Mouse (Mus musculus) limb, embryonic 15.5 days (tissue): Measurements from ENCODE around the gene Cap2. TPM values are rescaled to one million over a fixed set of nuclear protein-coding genes. Genes with fewer than 3 reads are reported as not detected.
A peak's percentile ranks its signal among the peaks of the same experiment; 100 is the strongest.

ENCODE experiments used
- ATAC-seq: fragments of 200-750 bp; cut with Nextera tagmentation; 2 replicates; pipeline ENCODE4 v1.8.0; 2017; ENCODE audit warnings: low read depth, moderate TSS enrichment; ENCODE audit not compliant: insufficient number of reproducible peaks, low FRiP score, low TSS enrichment
- H3K27ac ChIP-seq: fragments of 300-500 bp; sonication (generic); 2 replicates; pipeline ENCODE4 v1.5.1; 2015; ENCODE audit warnings: moderate library complexity, mild to moderate bottlenecking, inconsistent platforms
- H3K27me3 ChIP-seq: fragments of 300-500 bp; sonication (generic); 2 replicates; pipeline ENCODE4 v1.6.1; 2015; ENCODE audit warnings: inconsistent platforms
- H3K36me3 ChIP-seq: fragments of 300-500 bp; sonication (generic); 2 replicates; pipeline ENCODE4 v1.6.1; 2015; ENCODE audit warnings: inconsistent platforms
- H3K4me1 ChIP-seq: fragments of 300-500 bp; sonication (generic); 2 replicates; pipeline ENCODE4 v1.6.1; 2015; ENCODE audit warnings: inconsistent platforms
- H3K4me2 ChIP-seq: fragments of 300-500 bp; sonication (generic); 2 replicates; pipeline ENCODE4 v1.6.1; 2015; ENCODE audit warnings: mild to moderate bottlenecking, inconsistent platforms
- H3K4me3 ChIP-seq: fragments of 300-500 bp; sonication (generic); 2 replicates; pipeline ENCODE4 v1.5.1; 2015; ENCODE audit warnings: mild to moderate bottlenecking, inconsistent platforms
- H3K9ac ChIP-seq: fragments of 300-500 bp; sonication (generic); 2 replicates; pipeline ENCODE4 v1.6.1; 2015; ENCODE audit warnings: inconsistent platforms
- H3K9me3 ChIP-seq: fragments of 300-500 bp; sonication (generic); 2 replicates; pipeline ENCODE4 v1.6.1; 2016; ENCODE audit warnings: inconsistent platforms
- WGBS: fragments of 180-500 bp; shearing (Covaris S2); methylation state at CpG from one replicate; pipeline ENCODE4 v1.1.7; 2015; 5-methylcytosine and 5-hydroxymethylcytosine counted together
- polyA plus RNA-seq: library from polyadenylated mRNA; unstranded; fragments of >200 nt; fragmentation: Nextera tagmentation; extraction: Ambion mirVana; gene quantifications from 2 replicates; pipeline ENCODE4 v1.2.1, GENCODE M21; 2015

Gene Cap2
- polyA plus RNA-seq, 1 experiment from 2014 or later = 18.2 TPM

GRCm38 (mm10) chr13:46642318-46642717 is 140.7 kb downstream of the Cap2 start:
- no peaks in the 10 kb centered on the region for H3K4me1 ChIP-seq
- ATAC-seq = no peak
- no peaks in the 10 kb centered on the region for H3K9me3 ChIP-seq
- H3K4me2 ChIP-seq = no peak overlapping the region
- no peak overlapping the region for H3K4me3 ChIP-seq
- H3K27ac ChIP-seq = no peak overlapping the region
- no peaks in the 10 kb centered on the region for H3K36me3 ChIP-seq
- WGBS = 83% methylated on average over 4 of the region's 4 CpGs
- no peaks in the 10 kb centered on the region for H3K27me3 ChIP-seq
- no peak overlapping the region for H3K9ac ChIP-seq

GRCm38 (mm10) chr13:46644175-46644574 is 142.5 kb downstream of the Cap2 start:
- WGBS = 77% methylated on average over 6 of the region's 6 CpGs
- H3K27me3 ChIP-seq = no peaks in the 10 kb centered on the region
- no peak overlapping the region for H3K4me2 ChIP-seq
- no peak overlapping the region for H3K27ac ChIP-seq
- no peaks in the 10 kb centered on the region for H3K9me3 ChIP-seq
- no peaks in the 10 kb centered on the region for H3K4me1 ChIP-seq
- no peak for ATAC-seq
- no peaks in the 10 kb centered on the region for H3K36me3 ChIP-seq
- no peak overlapping the region for H3K4me3 ChIP-seq
- H3K9ac ChIP-seq = no peak overlapping the region

GRCm38 (mm10) chr13:46645476-46645875 is 143.8 kb downstream of the Cap2 start:
- H3K4me2 ChIP-seq = no peak overlapping the region
- 75% methylated on average over 6 of the region's 6 CpGs for WGBS
- H3K27me3 ChIP-seq = no peaks in the 10 kb centered on the region
- no peaks in the 10 kb centered on the region for H3K36me3 ChIP-seq
- no peak overlapping the region for H3K27ac ChIP-seq
- no peak overlapping the region for H3K9ac ChIP-seq
- no peak overlapping the region for H3K4me3 ChIP-seq
- H3K4me1 ChIP-seq = no peaks in the 10 kb centered on the region
- ATAC-seq = no peak
- H3K9me3 ChIP-seq = no peaks in the 10 kb centered on the region

- no peak overlapping the region for H3K4me2 ChIP-seq
- 83% methylated on average over 7 of the region's 7 CpGs for WGBS
- no peaks in the 10 kb centered on the region for H3K9me3 ChIP-seq
- no peaks in the 10 kb centered on the region for H3K4me1 ChIP-seq
- H3K9ac ChIP-seq = no peak overlapping the region
- H3K4me3 ChIP-seq = no peak overlapping the region
- no peaks in the 10 kb centered on the region for H3K27me3 ChIP-seq
- no peak overlapping the region for H3K27ac ChIP-seq
- ATAC-seq = no peak
- H3K36me3 ChIP-seq = no peaks in the 10 kb centered on the region
Measured at GRCm38 (mm10) chr13:46651853-46652252, 150.2 kb downstream of the Cap2 start.

GRCm38 (mm10) chr13:46652671-46653070 is 151.0 kb downstream of the Cap2 start:
- Histone ChIP-seq H3K36me3 (no peaks in the 10 kb centered on the region), H3K4me2 (no peak overlapping the region), H3K9me3 (no peaks in the 10 kb centered on the region), H3K27me3 (no peaks in the 10 kb centered on the region), H3K9ac (no peak overlapping the region), H3K27ac (no peak overlapping the region), H3K4me3 (no peak overlapping the region), H3K4me1 (no peaks in the 10 kb centered on the region)
- 91% methylated on average over 7 of the region's 7 CpGs for WGBS
- ATAC-seq = no peak

- 60% methylated on average over 4 of the region's 4 CpGs for WGBS
Measured at GRCm38 (mm10) chr13:46653671-46654070, 152.0 kb downstream of the Cap2 start.

GRCm38 (mm10) chr13:46654566-46654965 is 152.9 kb downstream of the Cap2 start:
- Histone ChIP-seq H3K4me3 (no peak overlapping the region), H3K27ac (no peak overlapping the region), H3K9me3 (no peaks in the 10 kb centered on the region), H3K4me1 (no peaks in the 10 kb centered on the region), H3K4me2 (no peak overlapping the region), H3K36me3 (no peaks in the 10 kb centered on the region), H3K27me3 (no peaks in the 10 kb centered on the region), H3K9ac (no peak overlapping the region)
- 79% methylated on average over 5 of the region's 5 CpGs for WGBS
- ATAC-seq = no peak

More at GRCm38 (mm10) chr13:46653671-46654070, 152.0 kb downstream of the Cap2 start:
- no peak for ATAC-seq
- Histone ChIP-seq H3K36me3 (no peaks in the 10 kb centered on the region), H3K4me2 (no peak overlapping the region), H3K27ac (no peak overlapping the region), H3K27me3 (no peaks in the 10 kb centered on the region), H3K9me3 (no peaks in the 10 kb centered on the region), H3K4me3 (no peak overlapping the region), H3K4me1 (no peaks in the 10 kb centered on the region), H3K9ac (no peak overlapping the region)

GRCm38 (mm10) chr13:46659211-46659610 is 157.6 kb downstream of the Cap2 start:
- H3K27ac ChIP-seq = no peak overlapping the region
- H3K4me1 ChIP-seq = no peaks in the 10 kb centered on the region
- 85% methylated on average over 5 of the region's 5 CpGs for WGBS
- no peak overlapping the region for H3K4me3 ChIP-seq
- H3K9ac ChIP-seq = no peak overlapping the region
- H3K4me2 ChIP-seq = no peak overlapping the region
- H3K27me3 ChIP-seq = no peaks in the 10 kb centered on the region
- ATAC-seq = no peak
- H3K36me3 ChIP-seq = no peaks in the 10 kb centered on the region
- no peaks in the 10 kb centered on the region for H3K9me3 ChIP-seq

- 37% methylated on average over 4 of the region's 4 CpGs for WGBS
- ATAC-seq = no peak
Measured at GRCm38 (mm10) chr13:46663461-46663964, 161.9 kb downstream of the Cap2 start.

GRCm38 (mm10) chr13:46669048-46669619 is 167.5 kb downstream of the Cap2 start, which contains the start of gene Fam8a1:
Fam8a1 (plus strand) TSS chr13:46669522.
- peak; percentile 92 for ATAC-seq
- Histone ChIP-seq H3K4me3 (peak within 1 kb of the TSS; percentile 95), H3K4me1 (peaks cover 9% of the 10 kb centered on the region), H3K27ac (peak within 1 kb of the TSS; percentile 83), H3K27me3 (no peaks in the 10 kb centered on the region), H3K9me3 (no peaks in the 10 kb centered on the region), H3K9ac (peak within 1 kb of the TSS; percentile 81), H3K4me2 (peak within 1 kb of the TSS; percentile 76), H3K36me3 (peaks cover 21% of the 10 kb centered on the region)
- WGBS = 1% methylated on average over 42 of the region's 46 CpGs

More at GRCm38 (mm10) chr13:46663461-46663964, 161.9 kb downstream of the Cap2 start:
- no peak overlapping the region for H3K27ac ChIP-seq
- no peaks in the 10 kb centered on the region for H3K9me3 ChIP-seq
- no peak overlapping the region for H3K4me2 ChIP-seq
- H3K36me3 ChIP-seq = no peaks in the 10 kb centered on the region
- H3K9ac ChIP-seq = no peak overlapping the region
- H3K4me1 ChIP-seq = no peaks in the 10 kb centered on the region
- no peaks in the 10 kb centered on the region for H3K27me3 ChIP-seq
- no peak overlapping the region for H3K4me3 ChIP-seq

GRCm38 (mm10) chr13:46669620-46670271 is 168.1 kb downstream of the Cap2 start:
- H3K36me3 ChIP-seq = peaks cover 27% of the 10 kb centered on the region
- H3K9ac ChIP-seq = peak overlapping the region; percentile 81
- H3K27me3 ChIP-seq = no peaks in the 10 kb centered on the region
- peak; percentile 72 for ATAC-seq
- no peaks in the 10 kb centered on the region for H3K9me3 ChIP-seq
- peak overlapping the region; percentile 76 for H3K4me2 ChIP-seq
- H3K4me1 ChIP-seq = peaks cover 9% of the 10 kb centered on the region
- under 1% methylated on average over 81 of the region's 96 CpGs for WGBS
- peak overlapping the region; percentile 95 for H3K4me3 ChIP-seq
- peak overlapping the region; percentile 83 for H3K27ac ChIP-seq

GRCm38 (mm10) chr13:46670514-46670913 is 168.9 kb downstream of the Cap2 start:
- H3K27me3 ChIP-seq = no peaks in the 10 kb centered on the region
- peak overlapping the region; percentile 76 for H3K4me2 ChIP-seq
- H3K36me3 ChIP-seq = peaks cover 35% of the 10 kb centered on the region
- peaks cover 9% of the 10 kb centered on the region for H3K4me1 ChIP-seq
- H3K9me3 ChIP-seq = no peaks in the 10 kb centered on the region
- 67% methylated on average over 9 of the region's 9 CpGs for WGBS
- H3K4me3 ChIP-seq = peak overlapping the region; percentile 95
- no peak overlapping the region for H3K27ac ChIP-seq
- no peak for ATAC-seq
- H3K9ac ChIP-seq = no peak overlapping the region
